Mouse (Mus musculus): ENCODE measurements around the gene Sucnr1. TPM values are rescaled to one million over a fixed set of nuclear protein-coding genes. Genes with fewer than 3 reads are reported as not detected.

Sucnr1 gene
- polyA plus RNA-seq (2014; fragmentation: Nextera tagmentation; extraction: Ambion mirVana) = 1.4 and 1.8 TPM in 2 replicates

DNA sequence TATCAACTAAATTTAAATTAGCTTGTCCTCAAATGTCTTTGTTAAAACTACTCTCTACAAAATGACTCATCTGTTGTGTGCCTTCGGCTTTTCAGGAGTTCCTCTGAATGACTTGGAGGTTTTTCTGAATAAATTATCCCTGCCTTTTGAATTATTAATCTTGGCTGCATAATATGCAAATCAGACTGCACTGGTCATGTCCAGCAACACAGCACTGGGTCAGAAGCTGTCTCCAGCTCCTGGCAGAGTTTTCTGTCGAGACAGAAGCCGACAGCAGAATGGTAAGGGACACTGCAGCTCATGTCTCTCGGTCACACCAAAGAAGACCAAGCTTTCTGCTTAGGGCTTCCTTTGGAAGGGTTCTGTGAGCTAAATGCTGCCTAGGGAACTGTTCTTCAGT lies at the start of gene Sucnr1:
Sucnr1 (plus strand) TSS at position 222 of the 400 bp plus-strand sequence.
- H3K27me3 ChIP-seq (ENCODE audit: control insufficient read depth, insufficient read depth, low read length) = no peaks in the 10 kb centered on the region
- 77% methylated on average over 4 of the region's 4 CpGs for WGBS
- H3K9me3 ChIP-seq (ENCODE audit: control insufficient read depth, low read length) = no peaks in the 10 kb centered on the region
- H3K27ac ChIP-seq (ENCODE audit: low read depth, low read length) = no peak within 1 kb of the TSS
- no peak within 1 kb of the TSS for H3K9ac ChIP-seq (ENCODE audit: low read depth, low read length)
- no peak for ATAC-seq (ENCODE audit: low FRiP score, low TSS enrichment)
- no peak within 1 kb of the TSS for H3K4me3 ChIP-seq (ENCODE audit: low read length)
- H3K4me1 ChIP-seq (ENCODE audit: control insufficient read depth, insufficient read depth, low read length) = no peaks in the 10 kb centered on the region
- no peak within 1 kb of the TSS for H3K4me2 ChIP-seq (replicated peaks; ENCODE audit: low read depth, low read length)
- H3K36me3 ChIP-seq (ENCODE audit: control insufficient read depth, insufficient read depth, low read length) = no peaks in the 10 kb centered on the region

DNA sequence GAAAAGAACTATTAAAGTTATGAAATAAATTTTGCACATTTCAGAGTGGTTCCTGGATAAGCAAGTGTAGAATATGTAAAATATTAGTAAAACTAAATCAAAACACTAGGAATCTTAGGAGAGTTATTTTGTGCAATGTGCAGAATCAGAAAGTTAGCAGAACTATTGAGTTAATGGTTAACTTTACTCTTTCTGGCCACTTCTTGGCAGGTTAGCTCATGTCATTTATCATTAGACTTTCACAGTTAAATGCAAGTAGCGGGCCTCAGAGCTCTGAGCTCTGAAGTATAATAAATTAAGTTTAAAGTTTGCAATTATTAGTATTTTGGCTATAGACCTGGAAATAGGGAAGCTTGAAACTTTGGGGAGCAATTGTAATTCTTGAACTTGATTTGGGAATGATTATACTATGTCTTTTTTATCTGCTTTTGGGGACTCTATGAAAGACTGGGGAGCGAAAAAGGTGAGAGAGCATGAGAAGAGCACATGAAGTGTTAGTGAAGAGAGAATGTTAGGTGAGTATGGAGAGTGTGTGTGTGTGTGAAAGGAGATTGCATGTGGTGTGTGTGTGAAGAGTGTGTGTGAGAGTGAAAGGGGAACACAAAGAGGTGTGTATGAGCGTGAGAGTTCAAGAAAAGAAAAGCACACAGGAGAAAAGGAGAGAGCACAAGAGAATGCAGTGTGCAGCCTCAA lies 35.3 kb upstream of the Sucnr1 start:
- H3K4me1 ChIP-seq (ENCODE audit: control insufficient read depth, insufficient read depth, low read length) = no peaks in the 10 kb centered on the region
- no peak overlapping the region for H3K4me3 ChIP-seq (ENCODE audit: low read length)
- no peak for ATAC-seq (ENCODE audit: low FRiP score, low TSS enrichment)
- no peaks in the 10 kb centered on the region for H3K36me3 ChIP-seq (ENCODE audit: control insufficient read depth, insufficient read depth, low read length)
- no peak overlapping the region for H3K9ac ChIP-seq (ENCODE audit: low read depth, low read length)
- H3K27me3 ChIP-seq (ENCODE audit: control insufficient read depth, insufficient read depth, low read length) = no peaks in the 10 kb centered on the region
- H3K9me3 ChIP-seq (ENCODE audit: control insufficient read depth, low read length) = no peaks in the 10 kb centered on the region
- no peak overlapping the region for H3K4me2 ChIP-seq (replicated peaks; ENCODE audit: low read depth, low read length)
- WGBS = 66% methylated on average over 3 of the region's 3 CpGs
- H3K27ac ChIP-seq (ENCODE audit: low read depth, low read length) = no peak overlapping the region

DNA sequence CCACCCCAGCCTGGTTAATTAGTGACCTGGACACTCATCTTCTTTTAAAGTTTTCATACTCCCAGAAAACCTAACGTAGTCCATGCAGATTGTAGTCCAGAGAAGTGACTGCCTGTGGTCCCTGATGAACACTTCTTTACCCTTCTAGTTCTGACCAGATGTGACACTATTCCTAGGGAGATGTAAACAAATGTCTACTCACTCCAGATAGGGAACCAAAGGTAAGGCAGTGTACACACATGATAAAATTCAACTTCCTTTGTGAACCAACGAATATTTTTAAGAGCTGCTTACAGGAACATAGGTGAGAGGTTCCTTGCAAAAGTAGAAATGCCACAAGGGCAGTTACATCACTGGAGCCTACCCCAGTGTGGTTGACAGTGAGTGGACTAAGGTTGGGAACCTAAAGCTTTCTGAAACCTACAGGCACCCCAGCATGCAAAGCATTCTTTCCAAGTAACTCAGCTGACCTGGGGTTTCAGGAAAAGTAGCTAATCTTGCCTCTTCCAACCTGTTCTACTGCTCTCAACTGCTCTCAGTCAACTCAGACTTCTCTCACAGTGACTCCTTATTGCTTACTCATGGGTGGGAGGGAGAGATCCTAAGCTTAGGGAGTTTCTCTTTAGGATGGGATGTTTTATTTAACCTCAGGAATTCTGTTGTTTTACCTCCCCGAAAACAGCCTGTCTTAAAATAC lies 28.3 kb upstream of the Sucnr1 start:
- 72% methylated on average over 3 of the region's 3 CpGs for WGBS
- no peaks in the 10 kb centered on the region for H3K4me1 ChIP-seq (ENCODE audit: control insufficient read depth, insufficient read depth, low read length)
- H3K4me3 ChIP-seq (ENCODE audit: low read length) = no peak overlapping the region
- ATAC-seq (ENCODE audit: low FRiP score, low TSS enrichment) = no peak
- H3K4me2 ChIP-seq (replicated peaks; ENCODE audit: low read depth, low read length) = no peak overlapping the region
- H3K27me3 ChIP-seq (ENCODE audit: control insufficient read depth, insufficient read depth, low read length) = no peaks in the 10 kb centered on the region
- no peak overlapping the region for H3K9ac ChIP-seq (ENCODE audit: low read depth, low read length)
- H3K27ac ChIP-seq (ENCODE audit: low read depth, low read length) = no peak overlapping the region
- no peaks in the 10 kb centered on the region for H3K9me3 ChIP-seq (ENCODE audit: control insufficient read depth, low read length)
- H3K36me3 ChIP-seq (ENCODE audit: control insufficient read depth, insufficient read depth, low read length) = no peaks in the 10 kb centered on the region

- 89% methylated on average over 2 of the region's 2 CpGs for WGBS
- H3K36me3 ChIP-seq (ENCODE audit: control insufficient read depth, insufficient read depth, low read length) = no peaks in the 10 kb centered on the region
- H3K4me2 ChIP-seq (replicated peaks; ENCODE audit: low read depth, low read length) = no peak overlapping the region
- no peaks in the 10 kb centered on the region for H3K4me1 ChIP-seq (ENCODE audit: control insufficient read depth, insufficient read depth, low read length)
- no peaks in the 10 kb centered on the region for H3K27me3 ChIP-seq (ENCODE audit: control insufficient read depth, insufficient read depth, low read length)
- H3K9me3 ChIP-seq (ENCODE audit: control insufficient read depth, low read length) = no peaks in the 10 kb centered on the region
- H3K27ac ChIP-seq (ENCODE audit: low read depth, low read length) = no peak overlapping the region
- ATAC-seq (ENCODE audit: low FRiP score, low TSS enrichment) = no peak
- no peak overlapping the region for H3K9ac ChIP-seq (ENCODE audit: low read depth, low read length)
- no peak overlapping the region for H3K4me3 ChIP-seq (ENCODE audit: low read length)
These were observed 27.7 kb upstream of the Sucnr1 start for GRCm38 (mm10) chr3:60053931-60054330.

GRCm38 (mm10) chr3:60056451-60056850 lies 25.2 kb upstream of the Sucnr1 start:
- no peaks in the 10 kb centered on the region for H3K27me3 ChIP-seq (ENCODE audit: control insufficient read depth, insufficient read depth, low read length)
- no peaks in the 10 kb centered on the region for H3K9me3 ChIP-seq (ENCODE audit: control insufficient read depth, low read length)
- 27% methylated on average over 3 of the region's 3 CpGs for WGBS
- H3K4me1 ChIP-seq (ENCODE audit: control insufficient read depth, insufficient read depth, low read length) = no peaks in the 10 kb centered on the region
- no peak overlapping the region for H3K9ac ChIP-seq (ENCODE audit: low read depth, low read length)
- no peak overlapping the region for H3K4me2 ChIP-seq (replicated peaks; ENCODE audit: low read depth, low read length)
- no peak for ATAC-seq (ENCODE audit: low FRiP score, low TSS enrichment)
- no peak overlapping the region for H3K4me3 ChIP-seq (ENCODE audit: low read length)
- H3K27ac ChIP-seq (ENCODE audit: low read depth, low read length) = no peak overlapping the region
- H3K36me3 ChIP-seq (ENCODE audit: control insufficient read depth, insufficient read depth, low read length) = no peaks in the 10 kb centered on the region

DNA sequence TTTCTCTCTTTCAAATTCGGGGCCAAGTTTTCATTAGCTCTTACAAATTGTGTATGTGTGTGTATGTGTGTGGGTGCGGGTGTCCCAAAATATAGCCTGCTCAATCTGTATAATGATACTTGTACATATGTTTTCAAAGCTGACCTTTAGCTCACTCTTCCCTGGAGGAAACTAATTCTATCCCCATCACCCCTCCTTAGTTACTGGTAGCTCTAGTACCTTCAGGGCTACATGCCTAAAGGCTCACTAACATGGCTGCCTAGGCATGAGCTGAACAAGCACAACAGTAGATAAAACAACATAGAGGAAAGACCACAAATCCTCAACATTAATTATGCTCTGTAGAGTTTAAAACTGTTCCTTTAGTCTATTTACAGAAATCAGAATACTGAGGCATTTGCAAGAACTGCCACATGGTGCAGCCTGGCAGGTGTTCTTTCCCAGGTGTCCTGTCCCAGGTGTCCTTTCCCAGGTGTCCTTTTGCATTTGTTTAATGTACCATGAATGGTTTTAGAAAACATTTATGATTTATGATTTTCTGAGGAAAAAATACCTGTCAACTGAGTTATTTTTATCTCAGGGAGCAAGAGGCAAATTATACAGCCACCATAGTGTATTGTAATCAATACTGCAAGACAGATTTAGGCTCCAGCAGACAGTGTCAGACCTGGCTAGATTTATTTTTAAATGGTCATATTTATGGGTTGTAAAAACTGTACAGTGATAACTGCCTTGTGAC lies 24.4 kb upstream of the Sucnr1 start:
- no peaks in the 10 kb centered on the region for H3K9me3 ChIP-seq (ENCODE audit: control insufficient read depth, low read length)
- H3K4me3 ChIP-seq (ENCODE audit: low read length) = no peak overlapping the region
- no peaks in the 10 kb centered on the region for H3K4me1 ChIP-seq (ENCODE audit: control insufficient read depth, insufficient read depth, low read length)
- H3K27ac ChIP-seq (ENCODE audit: low read depth, low read length) = no peak overlapping the region
- no peaks in the 10 kb centered on the region for H3K27me3 ChIP-seq (ENCODE audit: control insufficient read depth, insufficient read depth, low read length)
- 82% methylated on average over 2 of the region's 2 CpGs for WGBS
- no peak for ATAC-seq (ENCODE audit: low FRiP score, low TSS enrichment)
- no peak overlapping the region for H3K4me2 ChIP-seq (replicated peaks; ENCODE audit: low read depth, low read length)
- no peak overlapping the region for H3K9ac ChIP-seq (ENCODE audit: low read depth, low read length)
- H3K36me3 ChIP-seq (ENCODE audit: control insufficient read depth, insufficient read depth, low read length) = no peaks in the 10 kb centered on the region

DNA sequence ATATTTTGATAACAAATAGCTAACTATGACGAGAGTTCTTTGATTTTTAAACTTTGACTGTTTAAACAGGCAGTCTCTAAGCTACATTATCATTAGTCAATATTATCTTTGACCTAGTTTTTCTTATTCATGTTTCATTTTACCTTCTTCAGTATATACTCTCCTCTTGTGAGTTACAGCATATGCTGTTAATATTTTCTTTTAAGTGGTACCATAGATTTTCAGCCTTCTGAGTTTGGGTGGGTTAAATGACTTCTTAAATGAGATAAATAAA lies 23.9 kb upstream of the Sucnr1 start:
- Histone ChIP-seq H3K27ac (ENCODE audit: low read depth, low read length) (no peak overlapping the region), H3K4me1 (ENCODE audit: control insufficient read depth, insufficient read depth, low read length) (no peaks in the 10 kb centered on the region), H3K27me3 (ENCODE audit: control insufficient read depth, insufficient read depth, low read length) (no peaks in the 10 kb centered on the region), H3K4me2 (replicated peaks; ENCODE audit: low read depth, low read length) (no peak overlapping the region), H3K9me3 (ENCODE audit: control insufficient read depth, low read length) (no peaks in the 10 kb centered on the region), H3K9ac (ENCODE audit: low read depth, low read length) (no peak overlapping the region), H3K36me3 (ENCODE audit: control insufficient read depth, insufficient read depth, low read length) (no peaks in the 10 kb centered on the region), H3K4me3 (ENCODE audit: low read length) (no peak overlapping the region)
- no peak for ATAC-seq (ENCODE audit: low FRiP score, low TSS enrichment)
- 58% methylated on average over 1 of the region's 1 CpGs for WGBS

GRCm38 (mm10) chr3:60078883-60079415 lies 2.7 kb upstream of the Sucnr1 start:
- H3K4me3 ChIP-seq (ENCODE audit: low read length) = no peak overlapping the region
- 75% methylated on average over 1 of the region's 1 CpGs for WGBS
- H3K9me3 ChIP-seq (ENCODE audit: control insufficient read depth, low read length) = no peaks in the 10 kb centered on the region
- peak overlapping the region; percentile 7; the same call in 1 of the 2 replicates for H3K27ac ChIP-seq (ENCODE audit: low read depth, low read length)
- no peak overlapping the region for H3K9ac ChIP-seq (ENCODE audit: low read depth, low read length)
- no peaks in the 10 kb centered on the region for H3K4me1 ChIP-seq (ENCODE audit: control insufficient read depth, insufficient read depth, low read length)
- no peaks in the 10 kb centered on the region for H3K36me3 ChIP-seq (ENCODE audit: control insufficient read depth, insufficient read depth, low read length)
- no peaks in the 10 kb centered on the region for H3K27me3 ChIP-seq (ENCODE audit: control insufficient read depth, insufficient read depth, low read length)
- no peak overlapping the region for H3K4me2 ChIP-seq (replicated peaks; ENCODE audit: low read depth, low read length)
- 0 out of 2 replicates have a peak, but pooled peaks have one; percentile 52 for ATAC-seq (ENCODE audit: low FRiP score, low TSS enrichment)

DNA sequence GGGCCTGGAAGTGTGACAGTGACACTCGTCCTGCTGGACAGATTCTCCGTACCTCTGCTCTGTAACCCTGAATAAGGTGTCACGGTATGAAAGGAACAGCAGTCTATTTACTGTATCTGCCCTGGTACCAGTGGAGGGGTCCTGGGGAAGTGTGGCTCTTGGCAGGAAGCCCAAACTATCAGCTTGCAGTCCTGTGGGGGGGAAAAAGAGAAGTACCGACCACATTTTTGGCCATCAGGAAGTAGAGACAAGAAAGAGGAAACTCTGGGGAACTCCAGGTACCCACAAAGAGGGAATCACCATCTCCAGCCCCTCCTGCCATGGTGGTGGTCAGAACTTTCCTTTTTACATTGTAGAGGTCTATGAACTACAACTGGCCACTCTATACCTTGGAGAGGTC lies 1.1 kb upstream of the Sucnr1 start:
- H3K4me2 ChIP-seq (replicated peaks; ENCODE audit: low read depth, low read length) = no peak overlapping the region
- H3K4me3 ChIP-seq (ENCODE audit: low read length) = no peak overlapping the region
- no peak overlapping the region for H3K27ac ChIP-seq (ENCODE audit: low read depth, low read length)
- no peaks in the 10 kb centered on the region for H3K36me3 ChIP-seq (ENCODE audit: control insufficient read depth, insufficient read depth, low read length)
- ATAC-seq (ENCODE audit: low FRiP score, low TSS enrichment) = no peak
- H3K9ac ChIP-seq (ENCODE audit: low read depth, low read length) = no peak overlapping the region
- WGBS = 52% methylated on average over 4 of the region's 4 CpGs
- H3K9me3 ChIP-seq (ENCODE audit: control insufficient read depth, low read length) = no peaks in the 10 kb centered on the region
- no peaks in the 10 kb centered on the region for H3K4me1 ChIP-seq (ENCODE audit: control insufficient read depth, insufficient read depth, low read length)
- no peaks in the 10 kb centered on the region for H3K27me3 ChIP-seq (ENCODE audit: control insufficient read depth, insufficient read depth, low read length)

All from kidney, embryonic 14.5 days (tissue).